Mouse (Mus musculus) midbrain, embryonic 16.5 days (tissue): ENCODE data around the gene Arhgap42. TPM values are rescaled to one million over a fixed set of nuclear protein-coding genes. Genes with fewer than 3 reads are reported as not detected.

ENCODE experiments used
- ATAC-seq: fragments of 200-750 bp; cut with Nextera tagmentation; 2 replicates; pipeline ENCODE4 v1.8.0; 2017; ENCODE audit warnings: moderate TSS enrichment
- H3K27ac ChIP-seq: fragments of 300-500 bp; sonication (generic); 2 replicates; pipeline ENCODE4 v1.5.1; 2014; ENCODE audit warnings: mild to moderate bottlenecking, low read length, mixed read lengths
- H3K27me3 ChIP-seq: fragments of 300-500 bp; sonication (generic); 2 replicates; pipeline ENCODE4 v1.6.1; 2014; ENCODE audit warnings: low read depth, low read length, mixed read lengths; ENCODE audit not compliant: control insufficient read depth, insufficient read depth
- H3K36me3 ChIP-seq: fragments of 300-500 bp; sonication (generic); 2 replicates; pipeline ENCODE4 v1.6.1; 2014; ENCODE audit warnings: mild to moderate bottlenecking, low read length, moderate library complexity, mixed read lengths; ENCODE audit not compliant: control insufficient read depth, insufficient read depth
- H3K4me1 ChIP-seq: fragments of 300-500 bp; sonication (generic); 2 replicates; pipeline ENCODE4 v1.6.1; 2014; ENCODE audit warnings: mild to moderate bottlenecking, low read length, mixed read lengths; ENCODE audit not compliant: control insufficient read depth, insufficient read depth
- H3K4me2 ChIP-seq: fragments of 300-500 bp; sonication (generic); 2 replicates; pipeline ENCODE4 v1.6.1; 2014; ENCODE audit warnings: mild to moderate bottlenecking, low read length, mixed read lengths
- H3K4me3 ChIP-seq: fragments of 300-500 bp; sonication (generic); 2 replicates; pipeline ENCODE4 v1.5.1; 2014; ENCODE audit warnings: low read depth, mild to moderate bottlenecking, low read length, moderate library complexity, mixed read lengths
- H3K9ac ChIP-seq: fragments of 300-500 bp; sonication (generic); 2 replicates; pipeline ENCODE4 v1.6.1; 2014; ENCODE audit warnings: low read depth, low read length, mixed read lengths
- H3K9me3 ChIP-seq: fragments of 300-500 bp; sonication (generic); replicated peaks from 2 replicates; pipeline ENCODE4 v1.6.1; 2014; ENCODE audit warnings: mild to moderate bottlenecking, low read length, mixed read lengths; ENCODE audit not compliant: control insufficient read depth, poor library complexity, severe bottlenecking
- WGBS: fragments of 180-500 bp; shearing (Covaris S2); extraction: QIAGEN DNeasy Blood & Tissue Kit; methylation state at CpG from one replicate; pipeline ENCODE4 v1.1.7; 2014; 5-methylcytosine and 5-hydroxymethylcytosine counted together
- polyA plus RNA-seq: library from polyadenylated mRNA; unstranded; fragments of >200 nt; fragmentation: Nextera tagmentation; extraction: Ambion mirVana; gene quantifications from 2 replicates; pipeline ENCODE4 v1.2.1, GENCODE M21; 2015

The Arhgap42 gene
- polyA plus RNA-seq, 1 experiment from 2014 or later, result 14.7 TPM

GRCm38 (mm10) chr9:9218301-9218700 lies 20.6 kb downstream of the Arhgap42 start:
- Histone ChIP-seq H3K27me3 (no peaks in the 10 kb centered on the region), H3K9ac (no peak overlapping the region), H3K36me3 (no peaks in the 10 kb centered on the region), H3K4me2 (no peak overlapping the region), H3K27ac (no peak overlapping the region), H3K4me3 (no peak overlapping the region), H3K4me1 (no peaks in the 10 kb centered on the region), H3K9me3 (no peaks in the 10 kb centered on the region)
- 96% methylated on average over 2 of the region's 2 CpGs for WGBS
- ATAC-seq, result no peak

GRCm38 (mm10) chr9:9214849-9215248 lies 24.1 kb downstream of the Arhgap42 start:
- Histone ChIP-seq H3K9me3 (no peaks in the 10 kb centered on the region), H3K4me3 (no peak overlapping the region), H3K27ac (no peak overlapping the region), H3K27me3 (no peaks in the 10 kb centered on the region), H3K4me2 (no peak overlapping the region), H3K9ac (no peak overlapping the region), H3K4me1 (no peaks in the 10 kb centered on the region), H3K36me3 (no peaks in the 10 kb centered on the region)
- no peak for ATAC-seq
- 47% methylated on average over 5 of the region's 5 CpGs for WGBS

DNA sequence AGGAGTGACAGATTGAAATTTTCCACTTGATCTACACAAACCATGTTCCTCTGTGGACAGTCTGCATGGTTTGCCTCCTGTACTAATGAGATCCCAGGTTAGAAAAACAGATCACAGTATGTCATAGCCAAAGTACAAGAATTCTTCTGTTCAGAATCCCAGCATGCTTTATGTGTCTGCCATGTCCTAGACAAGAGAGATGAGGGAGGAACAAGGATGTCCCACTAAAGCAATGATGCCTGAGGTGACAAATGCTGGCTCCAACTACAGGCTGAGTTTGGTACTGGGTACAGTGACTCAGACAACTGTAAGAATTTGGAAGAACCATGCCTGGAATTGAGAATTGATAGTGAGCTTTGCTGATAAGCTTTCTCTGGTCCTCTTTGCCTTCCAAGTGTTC lies 24.6 kb downstream of the Arhgap42 start:
- Histone ChIP-seq H3K27ac (no peak overlapping the region), H3K4me1 (no peaks in the 10 kb centered on the region), H3K27me3 (no peaks in the 10 kb centered on the region), H3K9me3 (no peaks in the 10 kb centered on the region), H3K36me3 (no peaks in the 10 kb centered on the region), H3K4me3 (no peak overlapping the region), H3K4me2 (no peak overlapping the region), H3K9ac (no peak overlapping the region)
- no peak for ATAC-seq

GRCm38 (mm10) chr9:9211411-9212087 lies 27.4 kb downstream of the Arhgap42 start:
- no peak overlapping the region for H3K4me3 ChIP-seq
- no peaks in the 10 kb centered on the region for H3K4me1 ChIP-seq
- no peaks in the 10 kb centered on the region for H3K9me3 ChIP-seq
- no peak overlapping the region for H3K27ac ChIP-seq
- no peak overlapping the region for H3K9ac ChIP-seq
- ATAC-seq, result no peak
- H3K4me2 ChIP-seq, result no peak overlapping the region
- H3K36me3 ChIP-seq, result no peaks in the 10 kb centered on the region
- 88% methylated on average over 3 of the region's 3 CpGs for WGBS
- H3K27me3 ChIP-seq, result no peaks in the 10 kb centered on the region

DNA sequence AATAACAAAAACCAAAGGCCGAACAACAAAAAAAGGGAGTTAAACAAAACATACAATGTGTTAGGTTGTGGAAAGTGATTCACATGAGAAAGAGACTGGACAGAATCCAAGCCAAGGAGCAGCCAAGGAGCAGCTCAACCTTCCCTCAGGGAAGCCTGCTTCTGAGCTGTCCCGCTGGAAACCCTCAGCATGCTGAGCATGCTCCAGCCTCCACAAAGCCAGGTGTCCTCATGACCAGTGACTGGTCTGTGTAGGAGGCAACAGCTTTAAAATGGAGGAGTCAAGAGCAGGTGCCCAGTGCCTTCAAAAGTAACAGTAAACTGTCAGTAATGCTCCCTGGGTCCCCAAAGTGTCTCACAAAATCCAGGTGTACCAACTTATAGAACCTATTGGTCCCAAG lies 28.4 kb downstream of the Arhgap42 start:
- no peaks in the 10 kb centered on the region for H3K9me3 ChIP-seq
- H3K27me3 ChIP-seq, result no peaks in the 10 kb centered on the region
- H3K4me2 ChIP-seq, result no peak overlapping the region
- ATAC-seq, result no peak
- H3K27ac ChIP-seq, result no peak overlapping the region
- no peaks in the 10 kb centered on the region for H3K36me3 ChIP-seq
- no peaks in the 10 kb centered on the region for H3K4me1 ChIP-seq
- 89% methylated on average over 2 of the region's 2 CpGs for WGBS
- no peak overlapping the region for H3K9ac ChIP-seq
- no peak overlapping the region for H3K4me3 ChIP-seq

GRCm38 (mm10) chr9:9208205-9208604 lies 30.7 kb downstream of the Arhgap42 start:
- Histone ChIP-seq H3K9ac (no peak overlapping the region), H3K4me3 (no peak overlapping the region), H3K9me3 (no peaks in the 10 kb centered on the region), H3K4me1 (no peaks in the 10 kb centered on the region), H3K4me2 (no peak overlapping the region), H3K27ac (no peak overlapping the region), H3K27me3 (no peaks in the 10 kb centered on the region), H3K36me3 (no peaks in the 10 kb centered on the region)
- ATAC-seq, result no peak

DNA sequence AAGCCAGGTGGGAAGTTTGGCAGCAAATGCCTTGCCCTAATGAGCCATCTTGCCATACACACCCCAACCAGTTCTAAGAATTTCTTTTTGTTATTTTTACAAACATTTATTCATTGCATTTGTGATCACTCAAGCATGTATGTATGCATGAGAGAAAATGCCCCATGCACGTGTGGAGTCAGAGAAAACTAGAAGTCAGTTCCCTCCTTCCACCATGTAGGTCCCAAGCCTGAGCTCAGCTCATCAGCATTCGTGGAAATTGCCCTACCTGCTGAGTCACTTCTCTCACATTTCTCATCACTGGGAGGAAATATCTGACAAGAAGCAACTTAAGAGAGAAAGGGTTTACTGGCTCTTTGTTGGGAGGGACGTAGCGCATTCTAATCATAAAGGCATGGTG lies 31.6 kb downstream of the Arhgap42 start:
- 82% methylated on average over 4 of the region's 4 CpGs for WGBS
- ATAC-seq, result no peak

DNA sequence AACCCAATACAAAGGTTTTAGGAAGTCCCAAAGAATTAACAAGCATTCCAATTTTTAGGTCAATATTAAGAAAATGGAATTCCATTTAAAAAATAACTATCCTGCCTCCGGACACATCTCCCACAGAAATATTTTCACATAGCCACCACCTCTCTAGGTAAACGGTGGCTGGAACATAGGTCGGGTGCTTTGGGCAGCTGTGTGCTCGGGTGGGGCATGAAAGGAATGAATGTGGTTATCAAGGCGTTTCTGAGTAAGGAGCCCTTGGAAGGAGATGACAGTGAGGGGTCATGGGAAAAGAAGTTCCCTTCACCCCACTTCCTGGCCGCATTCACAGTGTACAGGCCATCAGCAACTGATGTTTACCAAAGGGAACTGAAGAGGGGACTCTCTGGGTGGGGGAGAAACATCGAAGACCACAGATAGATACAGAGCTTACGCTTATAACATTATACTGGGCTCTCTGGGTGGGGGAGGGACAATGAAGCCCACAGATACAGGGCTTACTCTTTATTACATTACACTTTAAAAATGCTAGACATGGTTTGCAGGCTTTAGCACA lies 38.0 kb downstream of the Arhgap42 start:
- WGBS, result 78% methylated on average over 8 of the region's 8 CpGs

More for the DNA sequence above, 31.6 kb downstream of the Arhgap42 start:
- Histone ChIP-seq H3K27me3 (no peaks in the 10 kb centered on the region), H3K4me1 (no peaks in the 10 kb centered on the region), H3K9me3 (no peaks in the 10 kb centered on the region), H3K4me3 (no peak overlapping the region), H3K9ac (no peak overlapping the region), H3K36me3 (no peaks in the 10 kb centered on the region), H3K4me2 (no peak overlapping the region), H3K27ac (no peak overlapping the region)

DNA sequence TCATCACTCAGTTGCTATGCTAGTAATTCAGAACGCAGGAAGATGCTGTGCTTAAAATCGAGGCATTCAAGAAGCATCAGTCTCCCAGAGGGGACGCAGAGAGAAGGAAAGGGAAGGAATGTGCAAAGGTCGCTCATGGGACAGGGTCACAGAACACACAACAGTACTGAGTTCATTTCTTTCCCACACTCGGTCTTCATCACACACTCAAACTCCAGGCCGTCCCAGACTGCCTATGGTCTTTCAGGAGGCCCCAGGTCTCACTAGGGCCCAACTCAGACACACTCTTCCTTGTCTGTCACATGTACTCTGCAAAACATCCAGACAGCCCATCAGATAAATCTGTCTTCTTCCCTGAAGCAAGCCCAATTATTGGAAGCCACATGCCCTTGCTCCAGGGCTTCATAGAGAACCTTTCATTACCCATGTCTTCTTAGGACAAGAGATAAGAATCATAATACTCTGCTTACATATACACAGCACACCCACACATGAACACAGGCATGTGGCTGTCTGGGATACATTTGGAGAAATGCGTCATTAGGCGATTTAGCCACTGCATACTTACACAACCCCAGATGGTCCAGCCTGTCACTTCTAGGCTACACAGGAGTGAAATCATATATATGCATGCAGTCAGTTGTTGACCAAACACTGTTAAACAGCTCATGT lies 39.6 kb downstream of the Arhgap42 start:
- Histone ChIP-seq H3K27ac (no peak overlapping the region), H3K27me3 (no peaks in the 10 kb centered on the region), H3K4me1 (no peaks in the 10 kb centered on the region; the same call in 1 of the 2 replicates), H3K9me3 (no peaks in the 10 kb centered on the region), H3K9ac (no peak overlapping the region), H3K4me2 (no peak overlapping the region), H3K36me3 (no peaks in the 10 kb centered on the region), H3K4me3 (no peak overlapping the region)
- WGBS, result 62% methylated on average over 8 of the region's 8 CpGs
- ATAC-seq, result no peak

More for the DNA sequence above, 38.0 kb downstream of the Arhgap42 start:
- H3K4me2 ChIP-seq, result no peak overlapping the region
- H3K9me3 ChIP-seq, result no peaks in the 10 kb centered on the region
- H3K4me3 ChIP-seq, result no peak overlapping the region
- no peak overlapping the region for H3K9ac ChIP-seq
- no peaks in the 10 kb centered on the region for H3K27me3 ChIP-seq
- H3K36me3 ChIP-seq, result no peaks in the 10 kb centered on the region
- no peak overlapping the region for H3K27ac ChIP-seq
- ATAC-seq, result no peak
- no peaks in the 10 kb centered on the region; the same call in 1 of the 2 replicates for H3K4me1 ChIP-seq
